Mouse (Mus musculus) embryonic facial prominence, embryonic 11.5 days (tissue): ENCODE results near the gene Acsl1. TPM values are rescaled to one million over a fixed set of nuclear protein-coding genes. Genes with fewer than 3 reads are reported as not detected.

Experiments used
- ATAC-seq: fragments of 200-750 bp; cut with Nextera tagmentation; replicated peaks from 2 replicates; pipeline ENCODE4 v1.8.0; 2017; ENCODE audit warnings: low read depth; ENCODE audit not compliant: insufficient number of reproducible peaks, low FRiP score, low TSS enrichment
- DNase-seq: peaks from one replicate; pipeline ENCODE4 v3.0.0-alpha.2; 2015; ENCODE audit warnings: low spot score
- H3K27ac ChIP-seq: fragments of 300-500 bp; sonication (generic); replicated peaks from 2 replicates; pipeline ENCODE4 v1.5.1; 2014; ENCODE audit warnings: mild to moderate bottlenecking, low read depth, low read length, control low read depth
- H3K27me3 ChIP-seq: fragments of 300-500 bp; sonication (generic); 2 replicates; pipeline ENCODE4 v1.6.1; 2014; ENCODE audit warnings: mild to moderate bottlenecking, low read length, moderate library complexity, mixed read lengths; ENCODE audit not compliant: control insufficient read depth, insufficient read depth
- H3K36me3 ChIP-seq: fragments of 300-500 bp; sonication (generic); replicated peaks from 2 replicates; pipeline ENCODE4 v1.6.1; 2014; ENCODE audit warnings: low read depth, mild to moderate bottlenecking, low read length, moderate library complexity, mixed read lengths; ENCODE audit not compliant: control insufficient read depth, insufficient read depth
- H3K4me1 ChIP-seq: fragments of 300-500 bp; sonication (generic); 2 replicates; pipeline ENCODE4 v1.6.1; 2014; ENCODE audit warnings: low read length, mixed read lengths; ENCODE audit not compliant: control insufficient read depth, insufficient read depth
- H3K4me2 ChIP-seq: fragments of 300-500 bp; sonication (generic); 2 replicates; pipeline ENCODE4 v1.6.1; 2014; ENCODE audit warnings: low read depth, mild to moderate bottlenecking, control low read depth, low read length, moderate library complexity
- H3K4me3 ChIP-seq: fragments of 300-500 bp; sonication (generic); 2 replicates; pipeline ENCODE4 v1.5.1; 2014; ENCODE audit warnings: low read depth, low read length, control low read depth
- H3K9ac ChIP-seq: fragments of 300-500 bp; sonication (generic); replicated peaks from 2 replicates; pipeline ENCODE4 v1.6.1; 2014; ENCODE audit warnings: mild to moderate bottlenecking, control low read depth, low read length
- H3K9me3 ChIP-seq: fragments of 300-500 bp; sonication (generic); replicated peaks from 2 replicates; pipeline ENCODE4 v1.6.1; 2016; ENCODE audit warnings: mild to moderate bottlenecking, low read length, inconsistent platforms, mixed read lengths; ENCODE audit not compliant: control insufficient read depth
- WGBS: fragments of 180-500 bp; shearing (Covaris S2); extraction: QIAGEN DNeasy Blood & Tissue Kit; methylation state at CpG from one replicate; pipeline ENCODE4 v1.1.7; 2014; 5-methylcytosine and 5-hydroxymethylcytosine counted together
- polyA plus RNA-seq: library from polyadenylated mRNA; unstranded; fragments of >200 nt; fragmentation: Nextera tagmentation; extraction: Ambion mirVana; gene quantifications from 2 replicates; pipeline ENCODE4 v1.2.1, GENCODE M21; 2014

The Acsl1 gene
- polyA plus RNA-seq, 1 experiment from 2014 or later: 11.7 TPM

DNA sequence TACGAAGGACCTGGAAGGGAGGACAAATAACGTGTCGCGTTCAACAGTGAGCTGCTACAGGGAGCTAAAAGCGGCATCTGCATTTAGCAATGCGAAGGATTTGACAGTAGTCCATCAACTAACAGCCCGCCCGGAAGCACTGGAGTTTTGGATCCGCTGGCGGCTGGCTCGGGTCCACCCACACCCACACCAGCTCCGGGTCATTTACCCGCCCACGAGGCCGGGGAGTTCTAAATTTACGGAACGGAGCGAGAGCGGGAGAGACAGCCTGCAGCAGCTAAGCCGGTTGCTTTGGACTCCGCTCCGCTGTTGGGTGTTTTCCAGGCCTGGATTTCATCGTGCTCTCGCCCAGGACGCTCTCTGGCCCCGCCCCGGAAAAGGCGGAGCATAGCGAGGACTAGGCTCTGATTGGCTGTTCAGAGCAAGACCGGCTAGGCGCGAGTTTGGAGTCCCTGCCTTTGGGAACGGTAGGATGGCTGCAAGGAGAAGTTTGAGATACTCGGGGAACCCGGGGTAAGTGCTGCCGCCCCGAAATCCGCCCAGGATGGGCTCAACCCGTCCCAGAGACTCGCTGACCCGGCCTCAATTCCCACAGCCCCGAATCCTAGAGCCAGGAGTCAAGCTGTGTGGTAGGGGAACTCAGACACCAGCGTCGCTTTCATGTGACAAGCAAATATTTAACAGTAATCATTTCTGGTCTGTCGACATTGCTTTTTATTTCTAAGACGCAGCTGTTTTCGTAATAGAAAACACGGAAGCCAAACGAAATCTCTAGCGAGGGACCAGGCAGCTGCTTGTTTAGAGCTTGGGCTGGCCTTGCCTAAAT lies 81.0 kb downstream of the Acsl1 start, which contains the start of gene Cenpu:
Gene Cenpu (plus strand): TSS at position 414 of the 826 bp plus-strand sequence.
- Histone ChIP-seq H3K27me3 (no peaks in the 10 kb centered on the region), H3K4me1 (no peaks in the 10 kb centered on the region), H3K9ac (peak within 1 kb of the TSS; percentile 65), H3K9me3 (no peaks in the 10 kb centered on the region), H3K4me3 (peak within 1 kb of the TSS; percentile 68), H3K36me3 (no peaks in the 10 kb centered on the region; the same call in 1 of the 2 replicates), H3K27ac (no peak within 1 kb of the TSS), H3K4me2 (peak within 1 kb of the TSS; percentile 53)
- ATAC-seq (peak; percentile 97), DNase-seq (peak; percentile 100)
- under 1% methylated on average over 50 of the region's 50 CpGs for WGBS

DNA sequence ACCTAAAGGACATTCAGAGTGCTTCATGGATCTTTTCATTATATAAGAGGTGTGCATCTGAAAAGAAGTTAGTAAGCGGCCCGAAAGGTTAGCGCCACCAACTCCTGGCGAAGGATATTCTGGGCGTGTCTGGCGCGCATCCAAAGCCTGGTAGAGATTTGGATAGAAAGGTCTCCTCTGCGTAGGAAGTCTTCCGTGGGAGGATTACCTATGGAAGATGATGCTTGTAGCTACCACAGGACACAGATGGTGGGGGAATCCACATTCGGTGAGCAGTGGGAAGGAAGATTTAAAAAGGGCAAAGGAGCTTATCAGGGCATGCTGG lies 81.6 kb downstream of the Acsl1 start:
- no peak overlapping the region for H3K27ac ChIP-seq
- WGBS: 4% methylated on average over 10 of the region's 10 CpGs

DNA sequence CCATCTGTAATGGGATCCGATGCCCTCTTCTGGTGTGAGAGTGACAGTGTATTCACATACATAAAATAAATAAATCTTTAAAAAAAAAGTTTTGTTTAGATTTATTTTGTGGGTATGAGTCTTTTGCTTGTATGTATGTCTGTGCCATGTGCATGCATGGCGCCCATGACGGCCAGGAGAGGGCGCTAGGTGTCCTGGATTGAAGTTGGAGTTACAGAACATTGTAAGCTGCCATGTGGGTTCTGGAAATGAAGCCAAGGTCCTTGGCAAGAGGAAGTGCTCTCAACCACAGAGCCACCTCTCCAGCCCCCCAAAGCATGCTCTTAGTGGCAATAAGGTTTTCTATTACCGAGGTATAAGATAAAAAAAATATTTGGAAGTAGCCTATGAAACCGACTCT lies 88.6 kb downstream of the Acsl1 start:
- Histone ChIP-seq H3K9me3 (no peaks in the 10 kb centered on the region), H3K27me3 (no peaks in the 10 kb centered on the region), H3K36me3 (peaks cover 3% of the 10 kb centered on the region), H3K4me1 (no peaks in the 10 kb centered on the region), H3K4me2 (no peak overlapping the region), H3K9ac (no peak overlapping the region), H3K27ac (no peak overlapping the region), H3K4me3 (no peak overlapping the region)
- 77% methylated on average over 6 of the region's 6 CpGs for WGBS
- DNase-seq (peak; percentile 51), ATAC-seq (no peak)

More for the DNA sequence above, 81.6 kb downstream of the Acsl1 start:
- H3K4me1 ChIP-seq: no peaks in the 10 kb centered on the region
- no peak for ATAC-seq
- peak overlapping the region; percentile 68 for H3K4me3 ChIP-seq
- peak overlapping the region; percentile 53 for H3K4me2 ChIP-seq
- DNase-seq: no peak
- H3K9me3 ChIP-seq: no peaks in the 10 kb centered on the region
- H3K9ac ChIP-seq: peak overlapping the region; percentile 65
- no peaks in the 10 kb centered on the region for H3K27me3 ChIP-seq
- no peaks in the 10 kb centered on the region; the same call in 1 of the 2 replicates for H3K36me3 ChIP-seq

DNA sequence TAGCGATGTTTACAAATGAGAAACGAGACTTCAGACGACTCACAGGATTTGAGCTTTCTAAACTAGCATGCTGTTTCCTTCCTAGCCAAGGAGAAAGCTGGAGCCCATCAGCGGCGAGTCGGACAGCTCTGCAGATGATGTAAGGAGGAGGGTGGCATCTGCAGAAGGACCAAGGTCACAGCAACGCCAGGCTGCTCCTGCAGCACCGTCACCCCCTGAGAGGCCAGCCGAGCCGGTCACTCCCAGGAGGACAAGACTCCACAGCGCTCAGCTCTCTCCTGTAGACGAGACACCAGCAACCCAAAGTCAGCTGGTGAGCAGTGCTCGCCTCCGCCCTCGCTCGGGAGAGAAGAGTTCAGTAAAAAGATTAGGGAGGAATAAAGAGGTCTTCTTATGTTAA lies 91.5 kb downstream of the Acsl1 start:
- H3K4me1 ChIP-seq: no peaks in the 10 kb centered on the region
- WGBS: 92% methylated on average over 16 of the region's 16 CpGs

DNA sequence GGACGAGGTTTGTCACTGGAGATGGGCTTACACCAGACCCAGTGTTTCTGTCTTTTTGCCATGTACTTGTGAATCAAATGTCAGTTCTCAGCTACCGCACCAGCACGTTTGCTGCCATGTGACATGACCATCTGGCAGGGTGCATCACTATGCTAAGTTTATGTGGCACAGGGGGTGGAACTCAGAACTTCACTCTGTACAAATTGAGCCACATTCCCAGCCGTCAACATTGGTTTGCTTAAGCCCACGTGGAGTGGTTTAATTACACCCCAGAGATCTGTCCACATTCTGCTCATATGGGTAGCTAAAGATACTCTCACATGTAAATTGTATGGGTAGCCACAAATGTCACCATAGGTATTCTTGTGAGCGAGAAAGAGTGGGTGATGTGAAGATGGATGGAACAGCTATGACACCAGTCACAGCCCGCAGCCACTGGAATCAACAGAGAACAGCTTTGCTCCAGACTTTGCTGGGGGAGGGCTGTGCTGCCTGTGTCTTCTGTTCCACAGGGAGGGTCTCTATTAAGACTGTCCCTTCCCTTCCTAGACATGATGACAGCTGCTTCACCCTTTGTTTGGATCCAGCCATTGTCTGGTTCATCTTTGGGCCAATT lies 96.2 kb downstream of the Acsl1 start:
- H3K27me3 ChIP-seq: no peaks in the 10 kb centered on the region
- H3K27ac ChIP-seq: no peak overlapping the region
- no peak overlapping the region for H3K9ac ChIP-seq
- no peaks in the 10 kb centered on the region for H3K4me1 ChIP-seq
- WGBS: 83% methylated on average over 7 of the region's 7 CpGs
- no peak overlapping the region for H3K4me3 ChIP-seq
- no peaks in the 10 kb centered on the region; the same call in 1 of the 2 replicates for H3K36me3 ChIP-seq
- DNase-seq (no peak), ATAC-seq (no peak)
- H3K9me3 ChIP-seq: no peaks in the 10 kb centered on the region
- H3K4me2 ChIP-seq: no peak overlapping the region

More for the DNA sequence above, 91.5 kb downstream of the Acsl1 start:
- DNase-seq: no peak
- H3K9me3 ChIP-seq: no peaks in the 10 kb centered on the region
- no peak overlapping the region for H3K9ac ChIP-seq
- peaks cover 3% of the 10 kb centered on the region for H3K36me3 ChIP-seq
- no peak for ATAC-seq
- H3K4me3 ChIP-seq: no peak overlapping the region
- no peaks in the 10 kb centered on the region for H3K27me3 ChIP-seq
- H3K4me2 ChIP-seq: no peak overlapping the region
- no peak overlapping the region for H3K27ac ChIP-seq

DNA sequence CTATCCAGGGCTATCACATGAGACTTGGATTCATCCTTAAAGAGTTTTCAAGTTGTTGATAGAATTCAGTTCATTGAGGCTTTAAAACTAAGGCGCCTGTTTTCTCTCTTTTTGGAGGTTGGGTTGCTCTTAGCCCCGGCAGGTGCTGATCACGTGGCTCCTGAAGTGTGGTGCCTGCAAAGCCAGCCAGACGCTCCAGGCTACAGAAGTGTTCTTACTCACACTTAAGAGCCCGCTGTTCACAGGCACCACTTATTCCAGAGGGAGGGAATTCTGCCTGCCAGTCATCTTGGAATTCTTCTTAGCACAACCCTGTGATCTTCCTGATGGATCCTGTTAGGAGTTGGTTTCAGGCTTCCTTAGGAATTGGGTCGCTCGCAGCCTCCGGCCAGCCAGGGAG lies 97.1 kb downstream of the Acsl1 start:
- H3K27me3 ChIP-seq: no peaks in the 10 kb centered on the region
- H3K4me2 ChIP-seq: no peak overlapping the region
- H3K27ac ChIP-seq: no peak overlapping the region
- H3K4me3 ChIP-seq: no peak overlapping the region
- DNase-seq: no peak
- no peak for ATAC-seq
- no peaks in the 10 kb centered on the region; the same call in 1 of the 2 replicates for H3K36me3 ChIP-seq
- H3K9me3 ChIP-seq: no peaks in the 10 kb centered on the region
- WGBS: 85% methylated on average over 8 of the region's 8 CpGs
- no peaks in the 10 kb centered on the region for H3K4me1 ChIP-seq
- H3K9ac ChIP-seq: no peak overlapping the region

DNA sequence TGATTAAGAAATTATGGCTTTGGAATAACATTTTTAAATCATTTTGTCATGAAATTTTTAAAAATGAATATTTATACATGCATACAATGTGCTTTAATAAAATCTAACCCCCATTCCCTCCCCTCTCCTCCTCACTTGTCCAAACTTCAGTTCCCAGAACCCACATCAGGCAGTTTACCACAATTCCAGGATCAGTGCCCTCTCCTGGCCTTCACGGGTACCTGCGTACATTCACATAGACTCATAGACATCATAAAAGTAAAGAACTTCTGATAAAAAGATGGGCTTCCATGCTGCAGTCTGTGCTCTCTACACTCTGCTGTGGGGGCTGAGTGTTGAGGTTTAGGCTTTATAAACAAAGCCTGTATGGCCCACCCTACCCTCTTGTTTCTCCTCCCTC lies 98.1 kb downstream of the Acsl1 start:
- WGBS: 79% methylated on average over 2 of the region's 2 CpGs
- Histone ChIP-seq H3K27ac (no peak overlapping the region), H3K4me2 (no peak overlapping the region), H3K4me3 (no peak overlapping the region), H3K27me3 (no peaks in the 10 kb centered on the region), H3K36me3 (no peaks in the 10 kb centered on the region; the same call in 1 of the 2 replicates), H3K4me1 (no peaks in the 10 kb centered on the region), H3K9ac (no peak overlapping the region), H3K9me3 (no peaks in the 10 kb centered on the region)
- no peak for ATAC-seq
- peak; percentile 32 for DNase-seq
